Mouse (Mus musculus) lung, postnatal 36 days (tissue): Measurements from ENCODE around the gene Slx4.
"Not testable (repeated sequence)": the region's sequence is repeated elsewhere in the genome, so short reads cannot be mapped to it uniquely, and the experiment has no call there.

Experiments
- DNase-seq: peaks from one replicate; pipeline ENCODE4 v3.0.0; 2022; ENCODE audit warnings: mixed read lengths

Slx4 gene

GRCm38 (mm10) chr16:3988410-3988809 is 15.2 kb downstream of the Slx4 start:
- DNase-seq, result no peak

- DNase-seq, result no peak
Observed at GRCm38 (mm10) chr16:3983146-3983700, 20.3 kb downstream of the Slx4 start.

- DNase-seq, result no peak
Observed at GRCm38 (mm10) chr16:3982173-3982572, 21.4 kb downstream of the Slx4 start.

GRCm38 (mm10) chr16:3976712-3977111 is 26.9 kb downstream of the Slx4 start:
- DNase-seq, result no peak

- DNase-seq, result peak; percentile 11
Observed at GRCm38 (mm10) chr16:3976251-3976671, 27.3 kb downstream of the Slx4 start, which contains the start of gene Nlrc3. Nlrc3 (minus strand) TSS chr16:3976632.

GRCm38 (mm10) chr16:3975658-3976057 is 27.9 kb downstream of the Slx4 start:
- no peak for DNase-seq

GRCm38 (mm10) chr16:3974456-3974855 is 29.1 kb downstream of the Slx4 start:
- DNase-seq, result not testable (repeated sequence)

GRCm38 (mm10) chr16:3965534-3965933 is 38.0 kb downstream of the Slx4 start:
- DNase-seq, result no peak

GRCm38 (mm10) chr16:3964990-3965389 is 38.6 kb downstream of the Slx4 start:
- no peak for DNase-seq

GRCm38 (mm10) chr16:3959261-3959660 is 44.3 kb downstream of the Slx4 start:
- no peak for DNase-seq

GRCm38 (mm10) chr16:3956369-3956768 is 47.2 kb downstream of the Slx4 start:
- DNase-seq, result peak; percentile 72

GRCm38 (mm10) chr16:3951141-3951540 is 52.4 kb downstream of the Slx4 start:
- no peak for DNase-seq

GRCm38 (mm10) chr16:3934701-3935100 is 68.9 kb downstream of the Slx4 start:
- DNase-seq, result no peak

GRCm38 (mm10) chr16:3934091-3934490 is 69.5 kb downstream of the Slx4 start:
- peak; percentile 77 for DNase-seq

GRCm38 (mm10) chr16:3933536-3933935 is 70.0 kb downstream of the Slx4 start:
- DNase-seq, result no peak

GRCm38 (mm10) chr16:3929151-3929550 is 74.4 kb downstream of the Slx4 start:
- DNase-seq, result peak; percentile 47
